Mouse (Mus musculus): ENCODE results near the gene Mfrp.

- TF ChIP-seq CTCF (IDR thresholded peaks at IDR 0.05; ENCODE audit: borderline replicate concordance, insufficient read depth, low read length) = no peak
- TF ChIP-seq POLR2A (IDR thresholded peaks at IDR 0.05; ENCODE audit: low read depth, low read length) = no peak
Measured at GRCm38 (mm10) chr9:44147290-44147689, 45.8 kb downstream of the Mfrp start.

Measured in embryonic fibroblast, embryonic 13.5 days (primary cell).